Mouse (Mus musculus): ENCODE data around the gene Ptprf. TPM values are rescaled to one million over a fixed set of nuclear protein-coding genes. Genes with fewer than 3 reads are reported as not detected.
A peak's percentile ranks its signal among the peaks of the same experiment; 100 is the strongest.

The Ptprf gene
- 29.1 and 29.2 TPM in 2 replicates for polyA plus RNA-seq (2014; fragmentation: Nextera tagmentation; extraction: Ambion mirVana)

DNA sequence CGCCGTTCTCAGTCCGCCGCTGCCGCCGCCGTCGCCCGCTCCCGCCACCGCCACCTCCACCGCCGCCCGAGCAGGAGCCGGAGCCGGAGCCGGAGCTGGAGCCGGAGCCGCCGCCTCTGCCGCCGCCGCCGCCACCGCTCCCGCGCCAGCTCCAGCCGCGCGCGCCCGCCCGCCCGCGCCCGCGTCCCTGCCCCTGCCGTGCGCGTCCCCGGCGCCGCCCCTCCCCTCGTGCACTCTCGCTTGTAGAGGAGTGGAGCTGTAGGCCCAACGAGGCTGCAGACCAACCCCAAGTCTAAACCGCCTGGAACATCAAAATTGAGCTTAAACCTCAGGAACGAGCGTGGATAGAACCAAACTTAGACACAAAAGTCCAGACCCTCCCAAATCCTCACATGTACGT, at the start of gene Ptprf:
Ptprf (minus strand) TSS at position 175 of the 400 bp plus-strand sequence.
- Histone ChIP-seq H3K36me3 (ENCODE audit: control insufficient read depth, insufficient read depth, low read length) (peaks cover 2% of the 10 kb centered on the region; the same call in 1 of the 2 replicates), H3K27ac (ENCODE audit: low read depth, low read length) (peak within 1 kb of the TSS; percentile 75), H3K9ac (ENCODE audit: low read depth, low read length) (peak within 1 kb of the TSS; percentile 78), H3K4me3 (ENCODE audit: low read depth, low read length) (peak within 1 kb of the TSS; percentile 77), H3K27me3 (replicated peaks; ENCODE audit: control insufficient read depth, insufficient read depth, low read length) (peaks cover 35% of the 10 kb centered on the region), H3K4me1 (replicated peaks; ENCODE audit: control insufficient read depth, insufficient read depth, low read length) (peaks cover 11% of the 10 kb centered on the region), H3K4me2 (peak within 1 kb of the TSS; percentile 75), H3K9me3 (ENCODE audit: control insufficient read depth, low read length) (no peaks in the 10 kb centered on the region)
- whole genome bisulfite sequencing, result 8% methylated on average over 19 of the region's 50 CpGs
- ATAC-seq (replicated peaks; ENCODE audit: low FRiP score) (peak; percentile 55; the same call in 1 of the 2 replicates), DNase-seq (ENCODE audit: low spot score) (peak; percentile 75)

DNA sequence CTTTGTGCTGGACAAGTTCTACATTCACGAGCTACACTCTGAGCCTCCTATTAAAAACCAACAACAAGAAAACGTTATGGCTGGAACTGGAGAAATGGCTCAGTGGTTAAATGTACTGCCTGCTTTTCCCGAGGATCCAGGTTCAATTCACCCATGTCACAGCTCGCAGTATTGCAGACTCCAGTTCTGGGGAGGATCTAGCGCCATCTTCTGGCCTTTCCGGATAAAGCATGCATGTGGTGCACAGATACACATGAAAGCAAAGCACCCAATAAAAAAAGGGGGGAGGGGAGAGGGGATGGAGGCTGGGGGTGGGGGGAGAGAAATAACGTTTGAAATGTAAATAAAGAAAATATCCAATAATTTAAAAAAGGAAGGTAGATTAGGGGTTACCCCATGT, 45.5 kb upstream of the Ptprf start:
- no peaks in the 10 kb centered on the region for H3K4me1 ChIP-seq (replicated peaks; ENCODE audit: control insufficient read depth, insufficient read depth, low read length)
- no peak overlapping the region for H3K9ac ChIP-seq (ENCODE audit: low read depth, low read length)
- no peak for ATAC-seq (replicated peaks; ENCODE audit: low FRiP score)
- no peak overlapping the region for H3K27ac ChIP-seq (ENCODE audit: low read depth, low read length)
- 12% methylated on average over 7 of the region's 7 CpGs for WGBS
- no peaks in the 10 kb centered on the region for H3K27me3 ChIP-seq (replicated peaks; ENCODE audit: control insufficient read depth, insufficient read depth, low read length)
- no peak overlapping the region for H3K4me3 ChIP-seq (ENCODE audit: low read depth, low read length)
- H3K9me3 ChIP-seq (ENCODE audit: control insufficient read depth, low read length), result no peaks in the 10 kb centered on the region
- H3K4me2 ChIP-seq, result no peak overlapping the region
- no peaks in the 10 kb centered on the region for H3K36me3 ChIP-seq (ENCODE audit: control insufficient read depth, insufficient read depth, low read length)
- peak; percentile 53 for DNase-seq (ENCODE audit: low spot score)

DNA sequence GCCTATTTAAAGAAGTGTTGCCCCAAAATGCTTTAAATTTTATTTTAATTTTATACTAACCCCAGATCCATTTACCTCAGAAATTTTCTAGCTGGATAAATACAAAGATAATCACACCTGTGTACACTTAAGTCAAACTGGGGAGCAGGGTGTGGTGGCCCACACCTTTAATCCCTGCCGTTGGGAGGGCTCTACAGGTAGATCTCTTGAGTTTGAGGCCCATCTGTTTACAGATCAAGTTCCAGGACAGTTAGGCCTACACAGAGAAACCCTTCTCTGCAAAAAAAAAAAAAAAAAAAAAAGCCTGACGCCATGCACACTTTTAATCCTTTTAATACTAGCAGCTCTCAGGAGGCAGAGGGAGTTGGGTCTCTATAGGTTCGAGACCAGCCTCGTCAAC, 44.8 kb upstream of the Ptprf start:
- no peaks in the 10 kb centered on the region for H3K9me3 ChIP-seq (ENCODE audit: control insufficient read depth, low read length)

DNA sequence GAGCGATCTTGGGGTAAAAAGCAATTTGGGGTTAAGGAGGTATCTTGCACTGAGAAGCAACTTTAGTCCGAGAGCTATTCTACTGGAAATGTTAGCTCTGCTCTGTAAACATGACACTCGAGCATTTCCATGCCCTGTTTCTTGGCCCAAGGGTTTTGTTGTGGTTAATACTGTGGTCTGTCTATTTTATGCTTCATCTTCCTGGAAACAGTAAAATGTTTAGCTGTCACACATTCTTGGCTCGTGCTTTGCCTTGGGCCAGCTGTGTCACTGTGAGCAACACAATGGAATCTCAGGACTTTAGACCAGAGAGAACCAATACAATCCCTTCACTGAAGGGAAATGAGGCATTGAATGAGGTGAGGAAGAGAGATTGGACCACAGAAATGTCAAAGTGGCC, 40.6 kb upstream of the Ptprf start:
- Histone ChIP-seq H3K9ac (ENCODE audit: low read depth, low read length) (no peak overlapping the region), H3K9me3 (ENCODE audit: control insufficient read depth, low read length) (no peaks in the 10 kb centered on the region), H3K27ac (ENCODE audit: low read depth, low read length) (no peak overlapping the region), H3K4me1 (replicated peaks; ENCODE audit: control insufficient read depth, insufficient read depth, low read length) (no peaks in the 10 kb centered on the region), H3K4me3 (ENCODE audit: low read depth, low read length) (no peak overlapping the region), H3K36me3 (ENCODE audit: control insufficient read depth, insufficient read depth, low read length) (no peaks in the 10 kb centered on the region), H3K27me3 (replicated peaks; ENCODE audit: control insufficient read depth, insufficient read depth, low read length) (no peaks in the 10 kb centered on the region), H3K4me2 (no peak overlapping the region)
- ATAC-seq (replicated peaks; ENCODE audit: low FRiP score), result no peak
- 53% methylated on average over 4 of the region's 4 CpGs for whole genome bisulfite sequencing
- no peak for DNase-seq (ENCODE audit: low spot score)

More for the DNA sequence above, 44.8 kb upstream of the Ptprf start:
- Histone ChIP-seq H3K27me3 (replicated peaks; ENCODE audit: control insufficient read depth, insufficient read depth, low read length) (no peaks in the 10 kb centered on the region), H3K4me3 (ENCODE audit: low read depth, low read length) (no peak overlapping the region), H3K4me1 (replicated peaks; ENCODE audit: control insufficient read depth, insufficient read depth, low read length) (no peaks in the 10 kb centered on the region), H3K4me2 (no peak overlapping the region), H3K9ac (ENCODE audit: low read depth, low read length) (no peak overlapping the region), H3K36me3 (ENCODE audit: control insufficient read depth, insufficient read depth, low read length) (no peaks in the 10 kb centered on the region), H3K27ac (ENCODE audit: low read depth, low read length) (no peak overlapping the region)
- no peak for DNase-seq (ENCODE audit: low spot score)
- ATAC-seq (replicated peaks; ENCODE audit: low FRiP score), result no peak
- 73% methylated on average over 4 of the region's 4 CpGs for WGBS

DNA sequence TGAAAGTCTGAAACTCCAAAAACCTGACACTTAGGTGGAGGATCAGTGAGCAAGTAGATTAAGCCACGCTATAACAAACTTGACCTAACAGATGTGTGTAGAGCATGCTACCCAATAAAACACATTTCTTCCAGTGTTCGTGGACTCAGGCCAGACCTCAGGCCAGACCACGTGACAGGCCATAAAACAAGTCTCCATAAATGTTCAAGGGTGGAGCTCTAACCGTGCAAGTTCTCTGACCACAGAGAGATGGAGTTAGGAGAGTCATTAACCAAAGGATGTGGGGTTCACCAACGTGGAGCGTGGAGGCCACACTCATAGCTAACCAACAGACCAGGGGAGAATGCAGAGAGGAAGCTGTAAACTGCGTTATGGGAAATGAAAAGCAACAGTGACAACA, 35.3 kb upstream of the Ptprf start:
- H3K9ac ChIP-seq (ENCODE audit: low read depth, low read length), result no peak overlapping the region
- WGBS, result 57% methylated on average over 7 of the region's 7 CpGs
- DNase-seq (ENCODE audit: low spot score) (no peak), ATAC-seq (replicated peaks; ENCODE audit: low FRiP score) (no peak)
- H3K9me3 ChIP-seq (ENCODE audit: control insufficient read depth, low read length), result no peaks in the 10 kb centered on the region
- H3K27ac ChIP-seq (ENCODE audit: low read depth, low read length), result no peak overlapping the region
- no peaks in the 10 kb centered on the region for H3K27me3 ChIP-seq (replicated peaks; ENCODE audit: control insufficient read depth, insufficient read depth, low read length)
- H3K4me2 ChIP-seq, result no peak overlapping the region
- H3K4me1 ChIP-seq (replicated peaks; ENCODE audit: control insufficient read depth, insufficient read depth, low read length), result no peaks in the 10 kb centered on the region
- H3K4me3 ChIP-seq (ENCODE audit: low read depth, low read length), result no peak overlapping the region
- no peaks in the 10 kb centered on the region for H3K36me3 ChIP-seq (ENCODE audit: control insufficient read depth, insufficient read depth, low read length)

DNA sequence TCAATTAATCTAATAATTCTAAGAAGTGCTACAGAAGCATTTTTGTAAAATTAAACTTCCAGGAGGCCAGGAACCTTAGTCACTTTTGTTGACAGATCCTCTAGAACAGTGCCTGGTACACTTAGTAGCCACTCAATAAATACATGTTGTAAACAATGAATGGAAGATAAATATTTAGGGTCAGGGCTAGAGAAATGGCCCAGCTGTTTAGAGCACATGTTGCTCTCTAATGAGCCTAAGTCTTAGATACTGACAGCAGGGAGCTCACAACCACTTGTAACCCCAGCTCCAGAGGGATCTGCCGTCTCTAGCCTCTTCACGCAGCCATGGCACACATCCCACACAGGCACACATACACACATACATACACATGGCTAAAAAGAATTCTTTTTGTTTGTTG, 29.4 kb upstream of the Ptprf start:
- Histone ChIP-seq H3K4me2 (no peak overlapping the region), H3K4me3 (ENCODE audit: low read depth, low read length) (no peak overlapping the region), H3K4me1 (replicated peaks; ENCODE audit: control insufficient read depth, insufficient read depth, low read length) (no peaks in the 10 kb centered on the region), H3K9ac (ENCODE audit: low read depth, low read length) (no peak overlapping the region), H3K9me3 (ENCODE audit: control insufficient read depth, low read length) (no peaks in the 10 kb centered on the region), H3K27me3 (replicated peaks; ENCODE audit: control insufficient read depth, insufficient read depth, low read length) (no peaks in the 10 kb centered on the region; the same call in 1 of the 2 replicates), H3K27ac (ENCODE audit: low read depth, low read length) (no peak overlapping the region), H3K36me3 (ENCODE audit: control insufficient read depth, insufficient read depth, low read length) (no peaks in the 10 kb centered on the region)
- DNase-seq (ENCODE audit: low spot score) (no peak), ATAC-seq (replicated peaks; ENCODE audit: low FRiP score) (no peak)
- WGBS, result 67% methylated on average over 2 of the region's 2 CpGs

DNA sequence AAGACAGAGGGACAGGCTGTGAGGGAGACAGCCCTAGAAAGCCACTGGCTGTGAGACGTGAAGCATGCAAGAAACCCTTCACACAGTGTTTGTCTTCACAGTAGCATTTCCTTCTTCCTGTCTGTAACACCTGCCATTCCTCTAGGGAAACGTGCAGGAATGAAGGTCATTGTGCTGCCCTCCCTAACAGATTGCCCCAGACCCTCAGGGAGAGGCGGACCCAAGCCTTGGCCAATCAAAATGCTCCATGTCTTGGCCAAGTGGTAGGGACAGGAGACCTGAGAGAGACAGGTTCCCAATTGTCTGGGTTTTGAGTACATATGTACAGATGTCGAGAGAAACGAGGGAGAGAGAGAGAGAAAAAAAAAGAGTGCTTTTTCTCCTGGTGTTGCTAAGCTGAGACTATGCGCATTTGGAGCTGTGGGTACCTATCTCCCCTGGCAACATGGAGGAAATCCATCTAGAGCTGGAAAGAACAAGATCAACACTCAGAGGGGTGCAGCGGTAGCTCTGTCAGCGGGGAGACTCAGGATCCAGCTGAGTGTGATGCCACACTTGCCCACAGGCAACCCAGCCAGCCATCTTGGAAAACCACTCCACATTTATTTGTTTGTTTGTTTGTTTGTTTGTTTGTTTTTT, 28.6 kb upstream of the Ptprf start:
- H3K27me3 ChIP-seq (replicated peaks; ENCODE audit: control insufficient read depth, insufficient read depth, low read length), result no peaks in the 10 kb centered on the region; the same call in 1 of the 2 replicates
- H3K4me1 ChIP-seq (replicated peaks; ENCODE audit: control insufficient read depth, insufficient read depth, low read length), result no peaks in the 10 kb centered on the region
- DNase-seq (ENCODE audit: low spot score) (no peak), ATAC-seq (replicated peaks; ENCODE audit: low FRiP score) (no peak)
- no peak overlapping the region for H3K4me2 ChIP-seq
- WGBS, result 37% methylated on average over 8 of the region's 8 CpGs
- no peak overlapping the region for H3K4me3 ChIP-seq (ENCODE audit: low read depth, low read length)
- H3K9ac ChIP-seq (ENCODE audit: low read depth, low read length), result no peak overlapping the region
- H3K9me3 ChIP-seq (ENCODE audit: control insufficient read depth, low read length), result no peaks in the 10 kb centered on the region
- H3K36me3 ChIP-seq (ENCODE audit: control insufficient read depth, insufficient read depth, low read length), result no peaks in the 10 kb centered on the region
- no peak overlapping the region for H3K27ac ChIP-seq (ENCODE audit: low read depth, low read length)

DNA sequence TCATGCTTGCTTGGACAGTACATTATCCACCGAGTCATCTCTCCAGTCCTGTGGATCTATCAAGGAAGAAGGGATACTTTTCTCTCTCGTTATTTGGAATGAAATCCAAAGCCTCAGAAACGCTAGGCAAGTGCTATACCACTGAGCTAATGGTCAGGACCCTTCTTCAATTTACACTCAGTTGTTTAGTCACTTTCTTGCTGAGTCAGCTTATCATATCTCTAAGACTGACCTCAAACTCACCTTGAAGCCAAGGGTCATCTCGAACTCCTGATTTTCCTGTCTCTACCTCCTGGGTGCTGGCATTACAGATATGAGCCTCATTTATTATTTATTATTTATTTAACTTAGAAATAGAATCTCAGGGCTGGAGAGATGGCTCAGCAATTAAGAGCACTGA, 25.5 kb upstream of the Ptprf start:
- Histone ChIP-seq H3K9me3 (ENCODE audit: control insufficient read depth, low read length) (no peaks in the 10 kb centered on the region), H3K4me2 (no peak overlapping the region), H3K9ac (ENCODE audit: low read depth, low read length) (no peak overlapping the region), H3K36me3 (ENCODE audit: control insufficient read depth, insufficient read depth, low read length) (no peaks in the 10 kb centered on the region), H3K27ac (ENCODE audit: low read depth, low read length) (no peak overlapping the region), H3K27me3 (replicated peaks; ENCODE audit: control insufficient read depth, insufficient read depth, low read length) (no peaks in the 10 kb centered on the region; the same call in 1 of the 2 replicates), H3K4me1 (replicated peaks; ENCODE audit: control insufficient read depth, insufficient read depth, low read length) (no peaks in the 10 kb centered on the region), H3K4me3 (ENCODE audit: low read depth, low read length) (no peak overlapping the region)
- DNase-seq (ENCODE audit: low spot score), result no peak
- no peak for ATAC-seq (replicated peaks; ENCODE audit: low FRiP score)
- 69% methylated on average over 4 of the region's 4 CpGs for WGBS

DNA sequence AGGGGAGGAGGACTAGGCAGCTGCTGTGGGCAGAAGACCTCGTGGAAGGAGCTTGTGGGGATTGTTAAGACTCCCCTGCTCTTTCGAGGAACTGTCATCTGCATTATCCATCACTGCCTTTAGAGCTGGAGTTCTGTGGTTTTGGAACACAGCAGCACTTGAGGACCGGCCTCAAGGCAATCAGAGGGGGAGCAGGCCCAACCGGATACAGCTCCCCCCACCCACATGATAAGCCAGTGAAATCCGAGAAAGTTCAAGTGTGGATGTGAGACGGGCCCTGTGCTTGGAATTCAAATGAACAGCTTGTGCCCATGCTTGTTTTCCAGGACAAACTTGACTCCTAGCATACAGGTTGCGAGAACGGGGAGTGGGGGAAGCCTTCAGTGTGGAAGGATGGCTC, 24.1 kb upstream of the Ptprf start:
- Histone ChIP-seq H3K4me3 (ENCODE audit: low read depth, low read length) (no peak overlapping the region), H3K36me3 (ENCODE audit: control insufficient read depth, insufficient read depth, low read length) (no peaks in the 10 kb centered on the region), H3K9ac (ENCODE audit: low read depth, low read length) (no peak overlapping the region), H3K27me3 (replicated peaks; ENCODE audit: control insufficient read depth, insufficient read depth, low read length) (no peaks in the 10 kb centered on the region; the same call in 1 of the 2 replicates), H3K9me3 (ENCODE audit: control insufficient read depth, low read length) (no peaks in the 10 kb centered on the region), H3K4me1 (replicated peaks; ENCODE audit: control insufficient read depth, insufficient read depth, low read length) (no peaks in the 10 kb centered on the region), H3K4me2 (no peak overlapping the region), H3K27ac (ENCODE audit: low read depth, low read length) (no peak overlapping the region)
- DNase-seq (ENCODE audit: low spot score), result no peak
- ATAC-seq (replicated peaks; ENCODE audit: low FRiP score), result no peak
- 26% methylated on average over 8 of the region's 8 CpGs for WGBS

Data from liver, embryonic 11.5 days (tissue).